Mouse (Mus musculus): ENCODE data around the gene Mpl.

DNA sequence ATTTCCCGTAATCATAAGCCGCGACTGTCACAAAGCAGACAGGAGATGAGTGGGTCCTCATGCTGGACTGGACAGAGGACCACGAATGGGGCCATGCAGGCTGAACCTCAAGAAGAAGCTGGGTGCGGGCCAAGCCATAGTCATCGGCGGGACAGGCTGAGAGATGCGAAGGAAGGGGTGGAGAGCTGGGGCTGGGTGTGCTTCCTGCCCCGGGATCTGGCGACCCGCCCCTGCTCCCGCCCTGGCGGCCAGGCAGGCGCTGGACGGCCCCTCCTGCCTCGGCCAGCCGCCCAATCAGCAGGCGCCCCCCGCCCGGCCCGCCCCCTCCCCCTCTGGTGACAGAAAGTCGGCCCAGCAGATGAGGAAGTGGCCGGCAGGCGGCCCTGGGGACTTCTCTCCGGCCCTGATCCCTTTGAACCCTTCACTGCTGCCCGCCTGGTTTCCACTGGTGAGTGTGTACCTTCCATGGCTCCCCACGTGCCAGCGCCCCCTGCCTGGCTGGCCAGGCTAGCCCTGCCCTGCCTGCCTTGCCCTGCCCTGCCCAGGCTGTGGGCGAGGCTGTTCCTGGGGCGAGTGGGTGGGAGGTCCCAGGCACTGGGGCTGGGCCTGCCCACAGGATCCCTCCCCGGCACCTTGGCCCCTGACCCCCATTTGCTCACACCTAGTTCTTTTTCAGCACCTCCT is 29.4 kb downstream of the Mpl start, which contains the start of gene Elovl1:
- TF ChIP-seq CTCF (IDR thresholded peaks at IDR 0.05) = peak; percentile 64
- 0 out of 2 replicates have a peak, but pooled peaks have one; percentile 12 for TF ChIP-seq EP300 (IDR thresholded peaks at IDR 0.05; ENCODE audit: insufficient read depth, low read depth, low read length)

Measured in heart, adult 2 months (tissue).